Comparison of ENCODE assay signal across 20 mouse cellular contexts in the genomic region with DNA sequence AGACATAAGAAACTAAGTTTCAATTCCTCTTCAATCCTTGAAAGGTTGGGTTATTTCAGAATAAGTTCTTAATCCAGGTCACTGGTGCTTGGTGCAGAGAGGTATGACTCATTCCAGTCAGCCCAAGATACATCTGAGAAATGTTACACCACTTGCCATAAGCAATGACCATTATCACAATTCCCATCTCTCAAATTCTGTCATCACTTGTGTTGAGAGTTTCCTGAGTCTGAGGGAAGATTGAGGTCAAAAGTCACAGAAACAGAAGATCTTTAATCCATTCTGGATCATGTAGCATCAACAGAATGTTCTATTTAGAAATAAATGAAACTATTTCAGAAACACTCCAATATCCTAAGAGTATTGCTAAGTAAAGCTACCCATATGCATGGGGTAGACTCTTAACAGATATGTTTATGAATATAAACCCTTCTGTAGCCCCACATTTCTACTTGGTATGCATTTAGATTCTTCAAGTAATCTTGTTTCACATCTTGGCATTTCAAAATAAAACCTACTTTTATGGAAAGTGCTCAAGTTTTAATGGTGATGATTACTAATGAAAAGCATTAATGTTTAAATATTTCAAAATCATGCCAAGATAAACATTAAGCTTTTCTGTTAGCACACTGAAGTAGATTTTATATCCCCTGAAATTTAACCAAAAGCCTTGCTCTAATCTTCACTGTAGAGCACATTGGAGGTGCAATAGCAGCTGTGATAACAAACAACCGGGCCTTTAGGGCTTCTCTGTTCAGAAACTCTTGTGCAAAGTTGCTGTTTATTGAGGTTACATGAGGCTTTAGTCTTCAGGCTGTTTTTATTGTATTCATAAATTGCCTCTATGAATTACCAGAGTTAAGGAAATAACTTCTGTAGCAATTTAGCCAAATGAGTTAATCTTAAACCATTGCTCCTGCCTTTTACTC.
A peak's percentile ranks its signal among the peaks of the same experiment; 100 is the strongest.
DNase-seq lines count a peak whose midpoint lies in the region; ATAC-seq and TF ChIP-seq lines count a peak whose summit lies in the region.
"Had no signal": no experiment of that assay in that cellular context is flagged by ENCODE, and none has a peak within 500 bp of the region (broad histone marks: within the 10 kb centered on the region; RNA-seq: fewer than 3 reads in every experiment).

No protein-coding gene starts in this region.

- H3K4me1 ChIP-seq in lung, embryonic 14.5 days (ENCODE audit: insufficient read depth) = no peaks in the 10 kb centered on the region
- no peaks in the 10 kb centered on the region for H3K4me1 ChIP-seq in intestine, embryonic 14.5 days (replicated peaks; ENCODE audit: control insufficient read depth, insufficient read depth, low read length)
- no peaks in the 10 kb centered on the region for H3K4me1 ChIP-seq in stomach, embryonic 16.5 days (ENCODE audit: control insufficient read depth, insufficient read depth, low read length)
- H3K4me1 ChIP-seq: hindbrain, embryonic 12.5 days; limb, embryonic 12.5 days; liver, embryonic 15.5 days had no signal

- no peaks in the 10 kb centered on the region for H3K27me3 ChIP-seq in lung, embryonic 14.5 days (ENCODE audit: insufficient read depth, low read length)
- H3K27me3 ChIP-seq in intestine, embryonic 14.5 days (replicated peaks; ENCODE audit: control insufficient read depth, insufficient read depth, low read length) = no peaks in the 10 kb centered on the region
- no peaks in the 10 kb centered on the region for H3K27me3 ChIP-seq in stomach, embryonic 16.5 days (ENCODE audit: control insufficient read depth, insufficient read depth, low read length)
- H3K27me3 ChIP-seq: hindbrain, embryonic 12.5 days; limb, embryonic 12.5 days; liver, embryonic 15.5 days had no signal

- no peak for ATAC-seq in lung, embryonic 14.5 days (ENCODE audit: insufficient read depth)
- ATAC-seq in intestine, embryonic 14.5 days (replicated peaks; ENCODE audit: low FRiP score, low TSS enrichment, low read depth) = peak; percentile 52; the same call in 1 of the 2 replicates
- peak; percentile 82; the same call in 1 of the 2 replicates for ATAC-seq in stomach, embryonic 16.5 days (ENCODE audit: insufficient read depth, low FRiP score)

- TF ChIP-seq CTCF in lung, embryonic 14.5 days (IDR thresholded peaks at IDR 0.05; ENCODE audit: low read depth) = no peak

- H3K4me2 ChIP-seq in lung, embryonic 14.5 days = no peak overlapping the region
- H3K4me2 ChIP-seq in intestine, embryonic 14.5 days (ENCODE audit: low read length) = no peak overlapping the region
- H3K4me2 ChIP-seq in stomach, embryonic 16.5 days (ENCODE audit: low read depth, low read length) = no peak overlapping the region
- H3K4me2 ChIP-seq: hindbrain, embryonic 12.5 days; limb, embryonic 12.5 days; liver, embryonic 15.5 days had no signal

- H3K9me3 ChIP-seq in lung, embryonic 14.5 days (ENCODE audit: low read depth, low read length) = no peaks in the 10 kb centered on the region
- H3K9me3 ChIP-seq in intestine, embryonic 14.5 days (ENCODE audit: control insufficient read depth, low read length) = no peaks in the 10 kb centered on the region
- H3K9me3 ChIP-seq in stomach, embryonic 16.5 days (replicated peaks; ENCODE audit: control insufficient read depth, low read length) = no peaks in the 10 kb centered on the region
- H3K9me3 ChIP-seq: hindbrain, embryonic 12.5 days; limb, embryonic 12.5 days; liver, embryonic 15.5 days had no signal

- 28% methylated on average over 1 of the region's 1 CpGs for WGBS in lung, embryonic 14.5 days
- WGBS in intestine, embryonic 14.5 days = 61% methylated on average over 1 of the region's 1 CpGs
- 40% methylated on average over 1 of the region's 1 CpGs for WGBS in stomach, embryonic 16.5 days

- peak; percentile 8 for DNase-seq in embryo, embryonic 10 days (ENCODE audit: low spot score)
- DNase-seq in embryo, embryonic 9.5 days (ENCODE audit: extremely low spot score) = no peak
- peak; percentile 12 for DNase-seq in lung, embryonic 14.5 days
- DNase-seq in lung, postnatal 10 days = no peak
- DNase-seq in intestine, embryonic 14.5 days (ENCODE audit: low spot score) = no peak
- no peak for DNase-seq in right cerebral cortex, postnatal 25 days
- DNase-seq in spleen, postnatal 36 days (ENCODE audit: low spot score in 2 of 2) = no peak
- DNase-seq: adrenal gland, postnatal 36 days; cerebellum, adult 9-10 months; gastrocnemius, postnatal 10 days; heart, adult 2 months; kidney, adult 18-20 months; layer of hippocampus, adult 9-11 months; lung, postnatal 36 days; right cerebral cortex, adult 18-20 months; thymus, postnatal 4 days had no signal

- no peak overlapping the region for H3K9ac ChIP-seq in lung, embryonic 14.5 days
- no peak overlapping the region for H3K9ac ChIP-seq in intestine, embryonic 14.5 days (ENCODE audit: low read length)
- no peak overlapping the region for H3K9ac ChIP-seq in stomach, embryonic 16.5 days (ENCODE audit: low read length)
- H3K9ac ChIP-seq: hindbrain, embryonic 12.5 days; limb, embryonic 12.5 days; liver, embryonic 15.5 days had no signal

- no peak overlapping the region for H3K4me3 ChIP-seq in lung, embryonic 14.5 days (ENCODE audit: low read depth, low read length)
- H3K4me3 ChIP-seq in intestine, embryonic 14.5 days (ENCODE audit: low read depth, low read length) = no peak overlapping the region
- H3K4me3 ChIP-seq in stomach, embryonic 16.5 days (replicated peaks; ENCODE audit: low read length) = no peak overlapping the region
- H3K4me3 ChIP-seq: heart, adult 2 months; hindbrain, embryonic 12.5 days; limb, embryonic 12.5 days; liver, embryonic 15.5 days had no signal

- H3K27ac ChIP-seq in lung, embryonic 14.5 days (ENCODE audit: low read depth) = no peak overlapping the region
- no peak overlapping the region for H3K27ac ChIP-seq in intestine, embryonic 14.5 days (ENCODE audit: low read depth)
- H3K27ac ChIP-seq in stomach, embryonic 16.5 days (ENCODE audit: low read length) = no peak overlapping the region
- H3K27ac ChIP-seq: heart, adult 2 months; hindbrain, embryonic 12.5 days; limb, embryonic 12.5 days; liver, embryonic 15.5 days had no signal

- no peaks in the 10 kb centered on the region for H3K36me3 ChIP-seq in lung, embryonic 14.5 days (ENCODE audit: insufficient read depth)
- no peaks in the 10 kb centered on the region for H3K36me3 ChIP-seq in intestine, embryonic 14.5 days (ENCODE audit: control insufficient read depth, insufficient read depth, low read length)
- H3K36me3 ChIP-seq in stomach, embryonic 16.5 days (ENCODE audit: control insufficient read depth, insufficient read depth, low read length) = no peaks in the 10 kb centered on the region
- H3K36me3 ChIP-seq: hindbrain, embryonic 12.5 days; limb, embryonic 12.5 days; liver, embryonic 15.5 days had no signal

Comparison
In these comparisons a context has a peak if more than half of its experiments do, and no peak if none do; other contexts are left out.
1. DNase-seq: peak in embryo, embryonic 10 days (single experiment) and lung, embryonic 14.5 days (single experiment); none in embryo, embryonic 9.5 days (single experiment), lung, postnatal 10 days (single experiment), intestine, embryonic 14.5 days (single experiment), right cerebral cortex, postnatal 25 days (single experiment) and spleen, postnatal 36 days (0 of 2).